Mouse (Mus musculus): Measurements from ENCODE around the gene Ccdc28b. TPM values are rescaled to one million over a fixed set of nuclear protein-coding genes. Genes with fewer than 3 reads are reported as not detected.

The Ccdc28b gene
- polyA plus RNA-seq, 1 experiment from 2014 or later, result 141 TPM

DNA sequence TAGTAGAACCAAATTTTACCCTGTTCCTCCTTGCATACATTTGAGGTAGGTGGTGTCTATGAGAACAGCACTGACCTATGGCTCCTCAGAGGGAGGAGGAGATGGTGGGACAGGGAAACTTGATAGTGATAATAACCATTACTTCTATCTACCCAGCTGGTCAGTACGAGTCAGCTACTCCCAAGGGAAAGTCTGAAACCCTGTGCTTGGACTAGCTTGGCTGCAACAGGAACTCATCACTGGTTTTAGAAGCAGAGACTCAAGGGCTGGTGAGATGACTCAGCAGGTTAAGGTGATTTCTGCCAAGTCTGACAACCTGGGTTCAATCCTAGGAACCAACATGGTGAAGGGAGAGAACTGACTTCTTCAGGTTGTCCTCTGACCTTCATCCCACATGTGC, 24.9 kb upstream of the Ccdc28b start:
- Histone ChIP-seq H3K27ac (ENCODE audit: low read depth, low read length) (no peak overlapping the region), H3K36me3 (ENCODE audit: control insufficient read depth, insufficient read depth, low read length) (peaks cover 71% of the 10 kb centered on the region), H3K9ac (replicated peaks; ENCODE audit: low read depth, low read length) (no peak overlapping the region), H3K4me3 (ENCODE audit: low read depth, low read length) (no peak overlapping the region), H3K9me3 (ENCODE audit: control insufficient read depth, low read length) (no peaks in the 10 kb centered on the region), H3K27me3 (ENCODE audit: control insufficient read depth, insufficient read depth, low read length) (no peaks in the 10 kb centered on the region), H3K4me2 (ENCODE audit: low read depth, low read length) (no peak overlapping the region), H3K4me1 (ENCODE audit: control insufficient read depth, insufficient read depth, low read length) (no peaks in the 10 kb centered on the region)
- WGBS, result 96% methylated on average over 1 of the region's 1 CpGs
- ATAC-seq (ENCODE audit: low read depth), result no peak

DNA sequence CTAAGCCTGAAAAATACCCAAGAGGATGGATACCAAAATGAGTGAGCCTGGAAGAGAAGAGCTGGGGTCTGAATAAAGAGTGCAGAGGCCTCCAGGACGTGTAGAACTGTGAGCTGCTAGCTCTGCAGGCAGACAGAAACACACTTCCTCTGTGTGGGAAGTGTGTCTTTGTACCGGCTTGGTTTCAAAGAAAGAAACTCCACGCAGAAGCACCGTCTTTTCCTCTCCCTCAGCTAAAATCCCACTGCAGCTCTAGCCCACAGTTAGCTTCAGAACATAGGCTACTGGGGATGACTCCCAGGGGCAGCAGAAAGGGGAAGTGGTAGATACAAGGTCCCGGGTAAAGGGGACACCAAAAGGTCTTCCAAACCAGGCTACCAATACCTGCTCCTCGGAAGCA, 21.5 kb upstream of the Ccdc28b start:
- Histone ChIP-seq H3K4me1 (ENCODE audit: control insufficient read depth, insufficient read depth, low read length) (no peaks in the 10 kb centered on the region; the same call in 1 of the 2 replicates), H3K9ac (replicated peaks; ENCODE audit: low read depth, low read length) (no peak overlapping the region), H3K27ac (ENCODE audit: low read depth, low read length) (no peak overlapping the region), H3K36me3 (ENCODE audit: control insufficient read depth, insufficient read depth, low read length) (peaks cover 42% of the 10 kb centered on the region), H3K4me2 (ENCODE audit: low read depth, low read length) (no peak overlapping the region), H3K9me3 (ENCODE audit: control insufficient read depth, low read length) (no peaks in the 10 kb centered on the region), H3K4me3 (ENCODE audit: low read depth, low read length) (no peak overlapping the region), H3K27me3 (ENCODE audit: control insufficient read depth, insufficient read depth, low read length) (no peaks in the 10 kb centered on the region)
- WGBS, result 94% methylated on average over 6 of the region's 6 CpGs
- ATAC-seq (ENCODE audit: low read depth), result no peak

DNA sequence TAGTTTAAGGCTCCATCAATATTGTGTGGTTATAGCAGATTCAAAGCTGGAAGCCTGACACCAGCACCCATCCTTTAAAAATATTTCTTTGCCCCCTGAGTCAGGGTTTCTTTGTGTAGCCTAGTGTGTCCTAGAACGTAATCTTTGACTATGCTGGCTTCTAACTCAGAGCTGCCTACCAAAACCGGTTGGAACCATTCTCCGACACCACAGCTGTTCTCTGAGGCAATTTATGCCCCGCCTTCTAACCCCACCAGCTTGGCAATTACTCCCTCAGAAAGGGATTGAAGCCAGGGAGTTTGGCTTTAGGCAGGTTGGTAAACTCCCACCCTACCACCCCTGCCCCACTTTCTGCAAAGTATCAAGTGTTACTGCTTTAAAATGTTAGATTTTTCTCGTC, 18.0 kb upstream of the Ccdc28b start:
- peaks cover 26% of the 10 kb centered on the region for H3K36me3 ChIP-seq (ENCODE audit: control insufficient read depth, insufficient read depth, low read length)
- H3K4me1 ChIP-seq (ENCODE audit: control insufficient read depth, insufficient read depth, low read length), result peaks cover 13% of the 10 kb centered on the region
- H3K27me3 ChIP-seq (ENCODE audit: control insufficient read depth, insufficient read depth, low read length), result no peaks in the 10 kb centered on the region
- 46% methylated on average over 5 of the region's 5 CpGs for WGBS
- H3K9me3 ChIP-seq (ENCODE audit: control insufficient read depth, low read length), result no peaks in the 10 kb centered on the region
- no peak overlapping the region for H3K9ac ChIP-seq (replicated peaks; ENCODE audit: low read depth, low read length)
- no peak overlapping the region for H3K27ac ChIP-seq (ENCODE audit: low read depth, low read length)
- ATAC-seq (ENCODE audit: low read depth), result no peak
- H3K4me3 ChIP-seq (ENCODE audit: low read depth, low read length), result no peak overlapping the region
- peak overlapping the region; percentile 30; the same call in 1 of the 2 replicates for H3K4me2 ChIP-seq (ENCODE audit: low read depth, low read length)

DNA sequence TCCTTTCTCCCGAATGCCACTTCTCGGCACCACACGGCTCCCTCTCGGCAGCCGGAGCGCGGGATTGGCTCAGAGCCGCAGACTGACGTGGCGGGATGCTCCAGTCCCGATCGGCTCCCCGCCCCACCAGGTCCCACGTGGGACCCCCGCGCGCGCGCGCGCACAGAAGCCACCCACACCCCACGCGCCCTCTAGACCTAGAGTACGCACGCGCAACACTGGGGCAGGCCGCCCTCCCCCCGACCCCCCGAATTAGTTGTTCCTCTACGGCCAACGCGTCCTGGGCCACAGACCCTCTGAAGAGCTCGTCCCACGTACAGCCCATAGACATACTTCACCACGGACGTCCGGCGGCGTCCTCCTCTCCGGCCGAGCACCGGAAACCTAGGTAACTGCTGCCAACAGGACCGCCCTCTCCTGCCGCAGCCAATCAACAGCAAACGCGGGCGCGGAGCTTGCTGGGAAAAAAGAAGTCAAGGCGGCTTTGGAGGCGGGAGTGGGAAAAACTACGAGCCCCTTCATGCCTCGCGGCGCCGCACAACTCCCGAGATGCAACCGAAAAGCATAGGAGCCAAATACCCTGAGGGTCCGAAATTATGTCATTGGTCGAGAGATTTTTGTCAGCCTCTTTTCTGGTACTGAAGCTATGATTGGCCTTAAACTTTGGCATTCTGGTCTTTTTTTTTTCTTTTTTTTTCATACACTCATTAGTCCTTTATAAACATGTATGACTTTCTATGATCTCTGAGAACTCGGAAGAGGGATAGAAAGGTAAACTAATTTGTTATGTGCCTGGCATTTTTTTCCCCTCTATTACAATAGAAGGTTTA, 17.1 kb upstream of the Ccdc28b start, which contains the start of gene Txlna:
Gene Txlna (minus strand): TSS at position 428 of the 830 bp plus-strand sequence.
- no peaks in the 10 kb centered on the region for H3K27me3 ChIP-seq (ENCODE audit: control insufficient read depth, insufficient read depth, low read length)
- peak within 1 kb of the TSS; percentile 47 for H3K4me3 ChIP-seq (ENCODE audit: low read depth, low read length)
- H3K9ac ChIP-seq (replicated peaks; ENCODE audit: low read depth, low read length), result peak within 1 kb of the TSS; percentile 65
- peaks cover 13% of the 10 kb centered on the region for H3K4me1 ChIP-seq (ENCODE audit: control insufficient read depth, insufficient read depth, low read length)
- H3K36me3 ChIP-seq (ENCODE audit: control insufficient read depth, insufficient read depth, low read length), result peaks cover 28% of the 10 kb centered on the region
- under 1% methylated on average over 45 of the region's 60 CpGs for WGBS
- ATAC-seq (ENCODE audit: low read depth), result peak; percentile 97
- peak within 1 kb of the TSS; percentile 89 for H3K4me2 ChIP-seq (ENCODE audit: low read depth, low read length)
- H3K9me3 ChIP-seq (ENCODE audit: control insufficient read depth, low read length), result no peaks in the 10 kb centered on the region
- peak within 1 kb of the TSS; percentile 90 for H3K27ac ChIP-seq (ENCODE audit: low read depth, low read length)

DNA sequence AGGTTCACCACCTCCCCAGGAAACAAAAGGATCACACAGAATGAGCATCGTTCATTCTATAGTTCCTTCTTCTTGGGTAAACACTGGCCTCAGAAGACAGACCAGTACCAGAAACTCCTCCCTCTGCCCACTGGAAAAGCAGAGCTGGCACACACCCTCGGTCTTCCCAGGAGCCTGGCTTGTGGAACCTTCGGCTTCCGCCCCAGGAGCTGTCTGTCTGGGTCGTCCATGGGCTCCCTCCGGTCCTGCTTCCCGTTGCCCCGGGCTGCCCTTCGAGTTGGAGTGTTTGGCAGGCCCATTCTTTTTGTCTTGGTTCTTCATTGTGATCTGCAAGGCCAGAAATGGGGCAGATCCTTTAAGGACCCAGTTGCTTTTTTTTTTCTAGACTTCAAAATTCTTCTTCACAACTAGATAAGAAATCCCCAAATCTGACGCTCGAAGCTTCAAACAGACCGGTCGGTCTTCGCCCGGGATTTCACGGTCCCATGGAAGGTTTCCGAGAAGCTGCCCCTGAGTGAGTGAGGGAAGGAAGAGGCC, 16.4 kb upstream of the Ccdc28b start:
- ATAC-seq (ENCODE audit: low read depth), result no peak
- 4% methylated on average over 17 of the region's 17 CpGs for WGBS
- peak overlapping the region; percentile 90 for H3K27ac ChIP-seq (ENCODE audit: low read depth, low read length)
- no peaks in the 10 kb centered on the region for H3K9me3 ChIP-seq (ENCODE audit: control insufficient read depth, low read length)
- H3K4me3 ChIP-seq (ENCODE audit: low read depth, low read length), result peak overlapping the region; percentile 47
- H3K9ac ChIP-seq (replicated peaks; ENCODE audit: low read depth, low read length), result peak overlapping the region; percentile 65
- H3K4me2 ChIP-seq (ENCODE audit: low read depth, low read length), result peak overlapping the region; percentile 89
- peaks cover 13% of the 10 kb centered on the region for H3K4me1 ChIP-seq (ENCODE audit: control insufficient read depth, insufficient read depth, low read length)
- no peaks in the 10 kb centered on the region for H3K27me3 ChIP-seq (ENCODE audit: control insufficient read depth, insufficient read depth, low read length)
- H3K36me3 ChIP-seq (ENCODE audit: control insufficient read depth, insufficient read depth, low read length), result peaks cover 31% of the 10 kb centered on the region

DNA sequence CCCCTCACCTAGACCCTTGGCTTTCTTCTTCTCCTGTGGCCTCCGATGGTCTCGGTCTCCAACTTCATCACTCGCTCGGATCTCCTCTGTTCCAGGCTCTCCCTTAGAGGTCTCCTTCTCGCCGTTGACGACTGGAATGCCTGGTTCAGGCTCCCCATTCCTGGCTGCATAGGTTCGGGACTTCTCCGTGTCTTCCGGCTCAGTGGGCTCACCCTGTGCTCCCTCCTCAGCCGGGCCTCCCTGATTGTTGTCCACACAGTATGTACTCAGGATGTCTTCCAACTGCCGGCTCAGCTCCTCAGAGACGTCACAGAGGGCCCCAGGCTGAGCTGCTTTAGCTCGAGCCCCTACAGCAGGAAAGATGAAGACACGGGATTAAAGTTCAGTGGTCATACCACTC, 15.5 kb upstream of the Ccdc28b start:
- ATAC-seq (ENCODE audit: low read depth), result no peak
- Histone ChIP-seq H3K9me3 (ENCODE audit: control insufficient read depth, low read length) (no peaks in the 10 kb centered on the region), H3K4me1 (ENCODE audit: control insufficient read depth, insufficient read depth, low read length) (peaks cover 13% of the 10 kb centered on the region), H3K36me3 (ENCODE audit: control insufficient read depth, insufficient read depth, low read length) (peaks cover 32% of the 10 kb centered on the region), H3K27ac (ENCODE audit: low read depth, low read length) (no peak overlapping the region), H3K9ac (replicated peaks; ENCODE audit: low read depth, low read length) (peak overlapping the region; percentile 65; the same call in 1 of the 2 replicates), H3K4me3 (ENCODE audit: low read depth, low read length) (0 out of 2 replicates have a peak overlapping the region, but pooled peaks have one; percentile 47), H3K4me2 (ENCODE audit: low read depth, low read length) (peak overlapping the region; percentile 89), H3K27me3 (ENCODE audit: control insufficient read depth, insufficient read depth, low read length) (no peaks in the 10 kb centered on the region)
- WGBS, result 88% methylated on average over 15 of the region's 15 CpGs

DNA sequence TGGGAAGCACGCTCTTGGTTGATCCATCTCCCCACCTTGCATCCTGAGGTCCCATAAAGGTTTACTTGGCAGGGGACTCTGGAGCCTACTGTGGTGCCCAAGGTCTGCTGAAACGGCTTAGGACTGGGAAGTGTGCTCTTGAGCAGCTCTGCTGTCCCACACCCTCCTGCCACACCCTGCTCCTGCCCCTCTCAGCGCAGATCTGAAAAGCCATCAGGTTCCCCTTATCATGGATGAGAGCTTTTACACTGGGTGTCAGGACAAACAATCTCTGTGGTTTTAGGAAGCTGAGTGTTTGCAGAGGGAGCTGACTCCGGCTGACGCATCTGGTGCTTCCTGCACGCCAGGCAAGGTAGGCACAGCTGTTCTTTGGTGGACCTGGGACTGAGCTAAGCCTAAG, 10.1 kb upstream of the Ccdc28b start:
- 92% methylated on average over 6 of the region's 6 CpGs for WGBS
- Histone ChIP-seq H3K27ac (ENCODE audit: low read depth, low read length) (no peak overlapping the region), H3K4me2 (ENCODE audit: low read depth, low read length) (no peak overlapping the region), H3K27me3 (ENCODE audit: control insufficient read depth, insufficient read depth, low read length) (no peaks in the 10 kb centered on the region), H3K4me1 (ENCODE audit: control insufficient read depth, insufficient read depth, low read length) (peaks cover 2% of the 10 kb centered on the region; the same call in 1 of the 2 replicates), H3K36me3 (ENCODE audit: control insufficient read depth, insufficient read depth, low read length) (peaks cover 81% of the 10 kb centered on the region), H3K9me3 (ENCODE audit: control insufficient read depth, low read length) (no peaks in the 10 kb centered on the region), H3K4me3 (ENCODE audit: low read depth, low read length) (no peak overlapping the region), H3K9ac (replicated peaks; ENCODE audit: low read depth, low read length) (no peak overlapping the region)
- ATAC-seq (ENCODE audit: low read depth), result no peak

DNA sequence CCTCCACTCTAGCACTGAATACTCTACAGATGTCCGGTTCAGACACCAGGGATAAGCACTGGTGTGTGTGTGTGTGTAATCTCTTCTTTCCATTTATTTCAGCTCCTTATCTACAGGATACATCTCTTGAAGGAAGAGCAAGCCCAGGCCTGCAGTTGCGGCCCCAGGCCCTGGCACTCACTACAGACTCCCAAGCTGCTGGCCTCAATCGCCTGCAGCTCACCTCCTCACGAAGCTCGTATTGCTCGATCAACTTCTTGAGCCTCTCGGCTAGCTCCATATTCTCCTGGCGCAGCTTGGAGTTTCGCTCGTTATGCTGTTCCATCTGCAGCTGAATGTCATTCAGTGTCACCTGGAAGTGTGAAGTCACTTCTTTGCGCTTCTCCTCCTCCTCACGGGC, 8.1 kb upstream of the Ccdc28b start:
- no peak overlapping the region for H3K4me3 ChIP-seq (ENCODE audit: low read depth, low read length)
- H3K27me3 ChIP-seq (ENCODE audit: control insufficient read depth, insufficient read depth, low read length), result no peaks in the 10 kb centered on the region
- no peak overlapping the region for H3K4me2 ChIP-seq (ENCODE audit: low read depth, low read length)
- no peak for ATAC-seq (ENCODE audit: low read depth)
- WGBS, result 94% methylated on average over 12 of the region's 12 CpGs
- no peak overlapping the region for H3K27ac ChIP-seq (ENCODE audit: low read depth, low read length)
- no peaks in the 10 kb centered on the region for H3K4me1 ChIP-seq (ENCODE audit: control insufficient read depth, insufficient read depth, low read length)
- H3K9ac ChIP-seq (replicated peaks; ENCODE audit: low read depth, low read length), result no peak overlapping the region
- no peaks in the 10 kb centered on the region for H3K9me3 ChIP-seq (ENCODE audit: control insufficient read depth, low read length)
- H3K36me3 ChIP-seq (ENCODE audit: control insufficient read depth, insufficient read depth, low read length), result peaks cover 88% of the 10 kb centered on the region

DNA sequence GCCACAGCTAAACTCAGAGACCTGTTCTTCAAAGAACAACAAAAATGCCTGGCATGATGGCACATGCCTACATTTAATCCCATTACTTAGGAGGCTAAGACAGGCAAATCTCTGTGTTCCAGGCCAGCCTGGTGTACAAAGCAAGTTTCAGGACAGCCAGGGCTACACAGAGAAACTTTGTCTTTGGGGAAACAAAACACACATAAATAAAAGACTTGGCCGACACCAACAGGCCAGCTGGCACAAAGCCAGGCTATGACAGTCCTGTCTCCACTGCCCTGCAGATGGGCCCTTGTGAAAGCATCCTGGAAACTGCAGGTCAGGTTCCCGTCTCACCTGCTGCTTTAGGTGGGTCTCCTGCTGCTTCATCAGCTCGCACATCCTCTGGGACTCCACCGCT, 7.2 kb upstream of the Ccdc28b start:
- 69% methylated on average over 4 of the region's 4 CpGs for WGBS
- Histone ChIP-seq H3K36me3 (ENCODE audit: control insufficient read depth, insufficient read depth, low read length) (peaks cover 81% of the 10 kb centered on the region), H3K9ac (replicated peaks; ENCODE audit: low read depth, low read length) (no peak overlapping the region), H3K4me2 (ENCODE audit: low read depth, low read length) (no peak overlapping the region), H3K4me3 (ENCODE audit: low read depth, low read length) (no peak overlapping the region), H3K27me3 (ENCODE audit: control insufficient read depth, insufficient read depth, low read length) (no peaks in the 10 kb centered on the region), H3K4me1 (ENCODE audit: control insufficient read depth, insufficient read depth, low read length) (no peaks in the 10 kb centered on the region), H3K9me3 (ENCODE audit: control insufficient read depth, low read length) (no peaks in the 10 kb centered on the region), H3K27ac (ENCODE audit: low read depth, low read length) (no peak overlapping the region)
- ATAC-seq (ENCODE audit: low read depth), result no peak

All from neural tube, embryonic 14.5 days (tissue).